Mouse (Mus musculus): ENCODE data around the gene Itga8. TPM values are rescaled to one million over a fixed set of nuclear protein-coding genes. Genes with fewer than 3 reads are reported as not detected.

The Itga8 gene
- 3.8 and 5.1 TPM in 2 replicates for polyA plus RNA-seq (2012; rRNA removed)

- peak in 1 of 2 experiments; percentile 68 for DNase-seq (ENCODE audit: low read depth in 1 of 2, low spot score in 2 of 2)
- peak within 1 kb of the TSS; percentile 60 for H3K4me3 ChIP-seq (ENCODE audit: extremely low read depth, insufficient read depth, insufficient read length)
- WGBS, result 2% methylated on average over 56 of the region's 56 CpGs
- H3K27me3 ChIP-seq (ENCODE audit: control insufficient read depth, insufficient read depth, low read length), result peaks cover 7% of the 10 kb centered on the region
- no peak within 1 kb of the TSS for H3K27ac ChIP-seq (ENCODE audit: insufficient read depth, low read length)
- H3K36me3 ChIP-seq (ENCODE audit: control insufficient read depth, insufficient read depth, low read length), result no peaks in the 10 kb centered on the region
- H3K4me1 ChIP-seq (ENCODE audit: control insufficient read depth, insufficient read depth, insufficient read length), result peaks cover 6% of the 10 kb centered on the region
- TF ChIP-seq POLR2A (IDR thresholded peaks at IDR 0.05; ENCODE audit: low read depth, low read length), result no peak
- peak; percentile 88 for TF ChIP-seq CTCF (IDR thresholded peaks at IDR 0.05; ENCODE audit: extremely low read depth, insufficient read depth, insufficient read length, insufficient replicate concordance)
Observed at GRCm38 (mm10) chr2:12301431-12302170, at the start of gene Itga8. Itga8 (minus strand) TSS chr2:12301922.

GRCm38 (mm10) chr2:12348914-12349313 is 47.2 kb upstream of the Itga8 start:
- Histone ChIP-seq H3K27me3 (ENCODE audit: control insufficient read depth, insufficient read depth, low read length) (no peaks in the 10 kb centered on the region), H3K36me3 (ENCODE audit: control insufficient read depth, insufficient read depth, low read length) (peaks cover 12% of the 10 kb centered on the region), H3K27ac (ENCODE audit: insufficient read depth, low read length) (no peak overlapping the region), H3K4me1 (ENCODE audit: control insufficient read depth, insufficient read depth, insufficient read length) (no peaks in the 10 kb centered on the region), H3K4me3 (ENCODE audit: extremely low read depth, insufficient read depth, insufficient read length) (no peak overlapping the region)
- TF ChIP-seq POLR2A (IDR thresholded peaks at IDR 0.05; ENCODE audit: low read depth, low read length) (no peak), CTCF (IDR thresholded peaks at IDR 0.05; ENCODE audit: extremely low read depth, insufficient read depth, insufficient read length, insufficient replicate concordance) (no peak)
- 89% methylated on average over 2 of the region's 2 CpGs for WGBS
- DNase-seq (ENCODE audit: low read depth in 1 of 2, low spot score in 2 of 2), result no peak

- H3K27me3 ChIP-seq (ENCODE audit: control insufficient read depth, insufficient read depth, low read length), result no peaks in the 10 kb centered on the region
- no peaks in the 10 kb centered on the region for H3K36me3 ChIP-seq (ENCODE audit: control insufficient read depth, insufficient read depth, low read length)
- TF ChIP-seq CTCF (IDR thresholded peaks at IDR 0.05; ENCODE audit: extremely low read depth, insufficient read depth, insufficient read length, insufficient replicate concordance) (no peak), POLR2A (IDR thresholded peaks at IDR 0.05; ENCODE audit: low read depth, low read length) (no peak)
- no peak overlapping the region for H3K27ac ChIP-seq (ENCODE audit: insufficient read depth, low read length)
- H3K4me3 ChIP-seq (ENCODE audit: extremely low read depth, insufficient read depth, insufficient read length), result no peak overlapping the region
- H3K4me1 ChIP-seq (ENCODE audit: control insufficient read depth, insufficient read depth, insufficient read length), result no peaks in the 10 kb centered on the region
- 85% methylated on average over 2 of the region's 2 CpGs for WGBS
- DNase-seq (ENCODE audit: low read depth in 1 of 2, low spot score in 2 of 2), result no peak
Observed at GRCm38 (mm10) chr2:12331962-12332361, 30.2 kb upstream of the Itga8 start.

- no peak for DNase-seq (ENCODE audit: low read depth in 1 of 2, low spot score in 2 of 2)
- WGBS, result 61% methylated on average over 2 of the region's 2 CpGs
- TF ChIP-seq CTCF (IDR thresholded peaks at IDR 0.05; ENCODE audit: extremely low read depth, insufficient read depth, insufficient read length, insufficient replicate concordance) (no peak), POLR2A (IDR thresholded peaks at IDR 0.05; ENCODE audit: low read depth, low read length) (no peak)
Observed at GRCm38 (mm10) chr2:12329620-12330019, 27.9 kb upstream of the Itga8 start.

GRCm38 (mm10) chr2:12329068-12329407 is 27.3 kb upstream of the Itga8 start:
- no peak overlapping the region for H3K27ac ChIP-seq (ENCODE audit: insufficient read depth, low read length)
- H3K4me3 ChIP-seq (ENCODE audit: extremely low read depth, insufficient read depth, insufficient read length), result no peak overlapping the region
- no peaks in the 10 kb centered on the region for H3K27me3 ChIP-seq (ENCODE audit: control insufficient read depth, insufficient read depth, low read length)
- WGBS, result 52% methylated on average over 5 of the region's 5 CpGs
- DNase-seq (ENCODE audit: low read depth in 1 of 2, low spot score in 2 of 2), result no peak
- TF ChIP-seq POLR2A (IDR thresholded peaks at IDR 0.05; ENCODE audit: low read depth, low read length) (no peak), CTCF (IDR thresholded peaks at IDR 0.05; ENCODE audit: extremely low read depth, insufficient read depth, insufficient read length, insufficient replicate concordance) (no peak)
- no peaks in the 10 kb centered on the region for H3K36me3 ChIP-seq (ENCODE audit: control insufficient read depth, insufficient read depth, low read length)
- H3K4me1 ChIP-seq (ENCODE audit: control insufficient read depth, insufficient read depth, insufficient read length), result no peaks in the 10 kb centered on the region

More at GRCm38 (mm10) chr2:12329620-12330019, 27.9 kb upstream of the Itga8 start:
- Histone ChIP-seq H3K4me1 (ENCODE audit: control insufficient read depth, insufficient read depth, insufficient read length) (no peaks in the 10 kb centered on the region), H3K27ac (ENCODE audit: insufficient read depth, low read length) (no peak overlapping the region), H3K4me3 (ENCODE audit: extremely low read depth, insufficient read depth, insufficient read length) (no peak overlapping the region), H3K36me3 (ENCODE audit: control insufficient read depth, insufficient read depth, low read length) (no peaks in the 10 kb centered on the region), H3K27me3 (ENCODE audit: control insufficient read depth, insufficient read depth, low read length) (no peaks in the 10 kb centered on the region)

GRCm38 (mm10) chr2:12328355-12329067 is 26.8 kb upstream of the Itga8 start:
- H3K27me3 ChIP-seq (ENCODE audit: control insufficient read depth, insufficient read depth, low read length), result no peaks in the 10 kb centered on the region
- TF ChIP-seq POLR2A (IDR thresholded peaks at IDR 0.05; ENCODE audit: low read depth, low read length) (no peak), CTCF (IDR thresholded peaks at IDR 0.05; ENCODE audit: extremely low read depth, insufficient read depth, insufficient read length, insufficient replicate concordance) (no peak)
- 84% methylated on average over 8 of the region's 8 CpGs for WGBS

More at GRCm38 (mm10) chr2:12328355-12329067, 26.8 kb upstream of the Itga8 start:
- Histone ChIP-seq H3K27ac (ENCODE audit: insufficient read depth, low read length) (no peak overlapping the region), H3K36me3 (ENCODE audit: control insufficient read depth, insufficient read depth, low read length) (no peaks in the 10 kb centered on the region), H3K4me3 (ENCODE audit: extremely low read depth, insufficient read depth, insufficient read length) (no peak overlapping the region), H3K4me1 (ENCODE audit: control insufficient read depth, insufficient read depth, insufficient read length) (no peaks in the 10 kb centered on the region)
- DNase-seq (ENCODE audit: low read depth in 1 of 2, low spot score in 2 of 2), result no peak
